Mouse (Mus musculus) thymus, postnatal 10 days (tissue): Measurements from ENCODE around the gene 1110002E22Rik.

Experiments
- DNase-seq, 2 experiments: peaks; one replicate each; pipeline ENCODE4 v3.0.0; 2021; ENCODE audit warnings: low spot score in 2 of 2

Gene 1110002E22Rik

DNA sequence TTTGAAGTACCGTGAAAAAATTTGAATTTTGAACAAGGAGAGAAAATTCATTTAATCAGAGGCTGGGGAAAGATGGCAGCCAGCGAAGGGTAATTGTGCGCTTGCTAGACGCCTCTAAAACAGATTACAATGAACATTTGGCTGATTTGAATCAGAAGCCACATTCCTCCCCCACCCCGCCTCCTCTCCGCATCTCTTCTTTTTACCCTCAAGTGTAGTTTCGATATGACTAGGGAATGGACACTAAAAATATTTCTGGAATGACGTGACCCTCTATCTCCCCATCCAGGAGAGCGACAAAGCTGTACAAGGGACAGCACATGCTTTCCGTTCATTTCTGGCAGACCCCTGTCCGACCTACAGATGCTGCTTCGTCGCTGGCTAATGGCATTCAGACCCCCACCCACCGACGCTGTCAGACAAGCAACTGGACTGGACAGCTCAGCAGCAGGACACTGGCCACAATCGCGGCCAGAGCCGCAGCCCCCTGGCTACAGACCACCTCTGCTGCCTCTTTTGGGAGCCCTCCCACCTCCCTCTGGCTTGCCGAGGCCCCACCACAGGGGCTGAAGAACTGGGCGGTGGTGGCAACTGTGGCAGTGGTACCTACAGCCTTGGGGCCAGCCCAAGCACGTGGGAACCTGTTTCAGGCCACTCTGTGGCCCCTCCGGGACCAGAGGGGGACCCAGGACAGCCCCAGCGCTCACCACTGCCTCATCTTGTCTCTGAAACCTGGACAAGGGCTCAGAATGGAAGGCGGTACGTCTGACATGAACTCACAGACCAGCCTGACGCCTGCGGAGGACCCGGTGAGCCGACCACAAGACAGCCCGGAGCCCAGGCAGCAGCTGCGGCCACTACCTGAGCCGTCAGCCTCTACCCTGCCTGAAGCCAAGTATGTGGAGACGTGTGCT, at the start of gene 1110002E22Rik:
TSS of gene 1110002E22Rik (plus strand) at position 321 of the 914 bp plus-strand sequence.
- no peak for DNase-seq

DNA sequence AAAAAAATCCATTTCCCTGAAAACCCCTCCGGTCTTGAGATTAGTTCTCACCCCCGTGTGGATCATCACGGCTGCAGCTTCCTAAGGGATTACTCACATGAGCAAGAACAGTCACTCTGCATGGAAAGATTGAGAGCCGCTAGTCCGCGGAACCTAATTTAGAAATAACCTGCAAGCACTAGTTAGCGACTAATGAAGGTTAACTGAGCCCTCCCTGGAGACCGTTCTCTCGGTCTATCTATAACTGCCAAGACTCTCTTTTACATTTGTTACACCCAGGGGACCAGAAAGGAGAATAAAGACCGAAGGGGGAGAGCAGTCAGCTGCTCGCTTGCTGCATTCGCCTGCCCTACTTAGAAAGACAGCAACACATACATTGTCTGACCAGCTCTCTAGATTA, 48.0 kb upstream of the 1110002E22Rik start:
- no peak for DNase-seq

DNA sequence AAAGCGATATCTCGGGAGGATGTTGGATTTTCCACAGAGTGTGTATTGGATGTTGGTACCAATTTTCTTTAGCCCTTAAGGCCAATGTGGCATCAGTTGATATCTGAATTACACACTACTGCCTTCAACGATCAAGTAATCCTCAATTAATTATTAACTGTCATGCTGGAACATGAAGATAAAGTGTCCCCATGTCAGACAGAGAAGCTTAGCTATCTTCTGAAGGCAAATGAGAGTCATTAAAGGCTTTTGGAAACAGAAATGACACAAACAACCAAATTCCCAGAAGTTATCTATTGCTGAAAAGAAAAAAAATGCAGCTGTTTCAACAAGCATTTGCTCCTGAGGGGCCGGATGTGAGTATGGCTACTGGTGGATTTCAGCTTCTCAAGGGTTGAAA, 42.8 kb upstream of the 1110002E22Rik start:
- DNase-seq, result no peak

DNA sequence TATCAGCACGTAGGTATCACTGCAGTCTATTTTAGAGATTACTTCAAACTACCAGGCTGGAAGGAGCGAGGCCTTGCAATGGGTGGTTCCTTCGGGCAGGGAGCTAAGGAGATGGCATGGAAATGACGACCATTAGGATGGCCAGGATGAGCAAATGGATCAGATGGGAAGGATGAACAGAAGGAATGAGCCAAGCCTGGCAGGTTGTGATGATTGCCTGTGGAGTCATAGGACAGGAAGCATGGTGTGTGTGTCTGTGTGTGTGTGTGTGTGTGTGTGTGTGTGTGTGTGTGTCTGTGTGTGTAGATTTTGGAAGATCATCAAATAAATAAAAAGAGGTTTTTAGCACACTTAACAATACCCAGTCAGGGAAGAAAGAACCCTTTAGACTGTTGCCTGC, 42.2 kb upstream of the 1110002E22Rik start:
- no peak for DNase-seq

DNA sequence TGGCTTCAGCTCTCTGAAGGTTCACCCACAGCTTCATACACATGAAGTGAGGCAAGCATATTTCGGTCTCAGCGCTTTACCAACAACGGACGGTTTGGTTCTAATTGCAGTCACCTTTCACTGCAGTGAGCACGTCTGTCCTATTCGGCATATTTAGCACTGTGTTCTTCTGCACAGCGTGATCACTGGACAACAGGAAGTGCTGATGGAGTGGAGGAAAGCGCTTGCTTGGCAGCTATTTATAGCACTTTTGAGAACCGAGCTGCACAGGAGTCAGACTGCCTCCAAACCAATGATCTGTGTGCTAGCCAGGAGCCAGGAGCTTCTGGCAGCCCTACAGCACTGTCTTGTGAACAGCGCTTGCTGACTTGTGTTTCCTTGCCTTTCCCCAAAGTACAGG, 38.6 kb upstream of the 1110002E22Rik start:
- no peak for DNase-seq

DNA sequence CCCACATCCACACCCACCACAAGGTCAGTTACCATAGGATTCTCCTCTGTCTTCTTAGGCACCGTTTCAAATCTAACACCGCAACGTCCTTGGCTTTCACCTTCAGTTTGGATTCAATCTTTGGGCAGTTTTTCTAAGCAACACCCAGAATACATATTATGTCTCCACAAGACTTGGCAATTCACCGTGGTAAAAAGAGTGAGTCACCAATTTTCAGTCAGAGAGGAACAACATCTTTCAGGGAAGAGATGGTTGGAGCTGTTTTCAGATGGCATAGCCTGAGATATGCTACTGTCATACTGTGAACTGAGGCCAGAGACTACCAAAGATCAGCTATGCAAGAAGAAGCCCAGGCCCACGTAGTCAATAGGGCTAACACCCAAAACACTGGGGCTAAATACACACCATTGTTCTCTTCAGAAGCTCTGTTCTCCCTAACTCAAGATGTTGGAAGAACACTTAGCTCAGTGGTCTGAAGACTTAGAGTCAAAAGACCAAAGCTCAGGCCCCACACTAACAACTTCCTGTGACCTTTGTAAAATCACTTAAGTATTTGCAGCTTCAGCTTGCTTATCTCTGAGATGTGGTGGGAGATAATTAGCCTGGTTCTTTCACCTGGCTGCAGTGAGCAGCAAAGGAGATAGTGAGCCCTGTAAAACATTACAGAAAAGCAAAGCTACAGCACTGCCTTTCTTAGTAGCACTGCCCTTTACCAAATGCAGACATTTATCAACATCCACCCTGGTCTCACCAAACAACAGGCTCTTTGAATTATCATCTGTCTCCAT, 37.1 kb upstream of the 1110002E22Rik start:
- no peak for DNase-seq

DNA sequence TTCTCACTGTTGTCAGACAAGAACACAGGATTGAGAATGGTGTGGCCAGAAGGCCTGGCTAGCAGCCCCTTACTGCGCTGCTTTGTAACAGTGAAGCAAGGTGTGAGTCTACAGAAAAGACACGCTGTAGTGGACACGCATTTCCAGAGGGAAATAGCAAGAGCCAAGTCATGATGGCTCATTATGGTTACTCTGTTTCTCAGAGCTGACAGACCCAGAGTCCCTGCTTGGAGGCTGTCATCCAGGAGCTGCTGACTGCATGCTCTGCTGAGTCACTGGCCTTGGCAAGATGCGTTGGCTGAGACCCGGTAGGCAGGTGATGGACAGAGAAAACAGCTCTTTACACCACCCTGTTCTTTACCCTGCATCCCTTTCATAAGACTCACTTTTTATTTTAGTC, 35.5 kb upstream of the 1110002E22Rik start:
- no peak for DNase-seq

DNA sequence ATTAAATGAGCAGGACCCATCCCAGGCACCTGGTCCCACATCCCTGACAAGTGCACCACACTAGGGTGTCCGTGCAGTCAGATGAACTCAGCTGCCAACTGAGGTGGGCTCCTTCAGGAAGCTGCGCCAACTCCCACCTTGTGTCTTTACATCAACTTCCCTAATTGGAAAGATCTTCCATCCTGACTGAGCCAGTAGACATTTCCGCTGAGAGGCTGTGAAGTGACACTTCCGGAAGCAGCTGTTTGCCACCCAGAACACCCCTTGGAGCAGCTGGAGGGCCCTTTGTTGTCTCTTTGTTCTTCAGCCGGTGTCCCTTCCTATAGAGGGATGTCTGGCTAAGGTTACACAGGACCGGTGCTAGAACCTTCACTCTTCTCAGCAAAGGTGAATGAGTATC, 34.3 kb upstream of the 1110002E22Rik start:
- DNase-seq, result no peak

DNA sequence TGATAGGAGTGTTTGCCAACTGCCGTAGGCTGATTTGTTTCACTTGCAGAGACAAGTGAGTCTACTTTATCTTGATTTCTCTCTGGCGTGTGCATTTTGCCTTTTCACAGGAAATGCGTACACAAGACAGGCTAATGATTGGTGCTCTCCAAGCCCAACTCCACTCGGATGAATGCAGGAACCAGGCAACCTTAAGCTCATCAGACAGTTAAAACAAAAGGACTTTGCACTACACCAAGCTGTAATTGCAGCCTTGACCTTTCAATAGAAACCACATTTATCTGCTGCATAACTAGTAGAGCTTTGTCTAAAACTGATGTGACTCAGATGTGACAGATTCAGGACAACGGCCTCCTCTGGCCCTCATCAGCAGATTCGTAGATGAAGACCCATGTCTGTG, 30.9 kb upstream of the 1110002E22Rik start:
- no peak for DNase-seq

DNA sequence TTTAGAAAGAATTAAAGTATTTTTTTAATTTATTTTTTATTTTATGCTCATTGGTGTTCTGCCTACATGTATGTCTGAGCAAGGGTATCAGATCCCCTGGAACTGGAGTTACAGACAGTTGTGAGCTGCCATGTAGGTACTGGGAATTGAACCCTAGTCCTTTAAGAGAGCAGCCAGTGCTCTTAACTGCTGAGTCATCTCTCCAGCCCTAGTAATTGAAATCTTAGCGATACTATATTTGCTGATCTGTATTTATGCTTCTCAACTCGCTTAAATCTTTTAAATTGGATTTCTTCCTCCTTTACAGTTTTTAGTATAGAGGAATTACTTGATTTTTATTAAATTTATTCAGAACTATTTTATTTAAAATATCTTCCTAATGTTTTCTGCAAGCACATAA, 23.9 kb upstream of the 1110002E22Rik start:
- DNase-seq, result no peak

DNA sequence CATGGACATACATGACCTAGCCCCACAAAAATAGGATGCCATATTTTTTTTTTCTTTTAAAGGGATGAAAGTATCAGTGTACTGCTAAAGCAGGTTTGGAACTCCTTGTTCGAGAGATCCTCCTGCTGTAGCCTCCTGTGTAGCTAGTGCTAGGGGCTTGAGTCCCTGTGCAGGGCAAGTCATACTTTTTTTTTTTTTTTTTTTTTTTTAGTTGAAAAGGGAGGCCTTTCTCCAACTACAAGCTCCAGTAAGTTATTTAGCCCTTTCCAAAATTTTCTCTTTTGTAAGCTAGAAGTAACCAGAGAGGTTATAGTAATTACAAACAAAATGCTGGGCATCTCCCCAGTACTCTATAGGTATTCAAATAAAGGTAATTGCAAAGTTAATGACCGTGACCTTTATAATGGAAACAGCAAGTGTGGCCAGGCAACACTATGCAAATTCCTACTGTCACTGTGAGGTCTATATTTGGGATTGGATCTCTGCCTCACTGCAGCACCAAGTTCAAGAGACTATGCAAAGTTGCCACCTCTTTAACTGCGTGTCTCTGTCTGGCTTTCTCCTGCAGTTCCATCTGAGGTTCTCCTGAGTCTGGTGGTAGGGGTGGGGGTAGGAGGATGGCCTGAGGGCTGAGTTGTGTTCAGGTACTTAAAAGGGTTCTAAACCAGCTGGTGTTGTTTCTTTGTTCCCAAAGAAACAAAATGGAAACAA, 23.1 kb upstream of the 1110002E22Rik start:
- DNase-seq, result no peak

DNA sequence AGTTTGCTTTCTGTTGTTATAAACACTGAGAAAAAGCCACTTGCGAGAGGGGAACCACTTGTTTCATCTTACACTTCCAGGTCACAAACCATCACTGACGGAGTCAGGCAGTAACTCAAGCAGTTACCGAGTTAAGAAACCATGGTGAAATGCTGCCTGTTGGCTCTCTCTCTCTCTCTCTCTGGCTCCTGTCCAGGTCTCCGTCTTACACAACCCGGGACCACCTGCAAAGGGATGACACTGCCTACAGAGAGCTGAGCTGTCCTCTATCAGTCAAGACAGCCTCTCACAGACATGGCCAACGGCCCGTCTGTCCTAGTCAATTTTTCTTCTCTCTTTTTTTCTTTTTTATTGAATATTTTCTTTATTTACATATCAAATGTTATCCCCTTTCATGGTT, 21.5 kb upstream of the 1110002E22Rik start:
- DNase-seq, result no peak

DNA sequence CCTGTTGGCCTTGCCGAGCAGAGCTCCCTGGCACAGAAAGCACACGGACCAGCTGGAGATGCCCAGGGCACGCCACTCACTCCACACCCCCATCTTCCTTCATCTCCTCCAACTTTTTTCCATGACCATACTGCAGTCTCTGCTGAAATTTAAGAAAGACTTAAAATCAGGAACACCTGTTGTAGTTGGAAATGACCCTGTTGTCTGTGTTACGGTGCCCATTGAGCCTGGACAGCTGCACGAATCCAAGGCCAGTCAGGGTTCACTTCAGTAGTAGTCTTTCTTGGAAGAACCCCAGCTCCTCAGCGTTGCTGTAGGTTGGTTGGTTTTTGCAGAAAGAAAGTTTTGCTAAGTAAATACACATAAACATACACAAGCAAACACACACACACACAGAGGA, 15.3 kb upstream of the 1110002E22Rik start:
- DNase-seq, result no peak

DNA sequence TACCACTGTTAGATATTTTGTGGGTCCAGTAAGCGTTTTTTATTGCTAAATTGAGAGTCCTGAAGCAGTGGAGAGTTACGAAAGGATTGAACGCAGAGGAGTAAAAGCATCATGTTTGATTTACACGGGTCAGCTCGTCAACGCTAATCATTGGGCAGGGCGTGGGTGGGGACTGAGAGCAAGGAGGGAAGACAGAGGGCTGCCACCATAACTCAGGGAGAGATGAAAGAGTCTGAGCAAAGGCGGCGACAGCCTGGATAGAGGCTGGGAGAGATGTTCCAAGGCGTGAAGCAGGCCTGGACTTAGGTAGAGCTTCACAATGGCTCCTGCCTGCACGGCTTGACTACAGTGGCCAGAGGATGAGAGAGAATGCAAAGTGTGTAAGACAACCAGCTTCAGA, 14.1 kb upstream of the 1110002E22Rik start:
- no peak for DNase-seq

DNA sequence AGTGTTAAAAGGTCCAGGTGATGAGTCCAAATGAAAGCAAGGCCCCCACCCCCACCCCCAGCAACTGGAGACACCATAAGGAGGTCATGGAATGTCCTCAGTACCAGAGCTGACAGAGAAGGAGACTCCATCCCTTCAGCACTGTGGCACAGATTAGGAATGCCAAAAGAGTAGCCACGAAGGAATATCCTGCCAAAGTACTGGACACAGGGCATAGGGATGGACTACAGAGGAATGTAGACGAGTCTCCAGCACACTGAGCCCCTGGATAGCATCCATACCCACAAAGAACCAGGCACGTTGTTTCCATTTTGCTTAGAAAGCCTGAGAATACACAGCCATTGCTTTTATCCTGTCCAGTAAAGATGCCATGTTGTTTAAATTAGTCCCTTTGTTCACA, 13.4 kb upstream of the 1110002E22Rik start:
- DNase-seq, result no peak

DNA sequence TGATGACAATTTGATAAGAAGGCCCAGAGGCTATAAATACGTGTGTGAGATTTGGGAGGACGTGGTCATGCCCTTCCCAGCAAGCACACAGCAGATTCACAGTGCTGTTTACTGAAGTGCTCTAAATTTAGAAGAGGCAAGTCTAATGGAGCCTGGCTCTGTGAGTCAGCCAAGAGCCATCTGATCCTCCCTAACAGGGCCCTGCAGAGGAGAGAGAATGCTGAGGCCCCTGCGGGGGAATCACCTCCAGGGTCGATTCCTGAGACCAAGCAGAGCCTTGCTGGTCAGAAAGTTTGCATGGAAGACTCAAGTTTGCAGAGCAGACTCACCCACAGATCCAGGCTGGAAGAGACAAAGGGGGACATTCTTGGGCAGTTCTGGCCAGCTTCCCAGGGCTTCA, 10.9 kb upstream of the 1110002E22Rik start:
- DNase-seq, result no peak

DNA sequence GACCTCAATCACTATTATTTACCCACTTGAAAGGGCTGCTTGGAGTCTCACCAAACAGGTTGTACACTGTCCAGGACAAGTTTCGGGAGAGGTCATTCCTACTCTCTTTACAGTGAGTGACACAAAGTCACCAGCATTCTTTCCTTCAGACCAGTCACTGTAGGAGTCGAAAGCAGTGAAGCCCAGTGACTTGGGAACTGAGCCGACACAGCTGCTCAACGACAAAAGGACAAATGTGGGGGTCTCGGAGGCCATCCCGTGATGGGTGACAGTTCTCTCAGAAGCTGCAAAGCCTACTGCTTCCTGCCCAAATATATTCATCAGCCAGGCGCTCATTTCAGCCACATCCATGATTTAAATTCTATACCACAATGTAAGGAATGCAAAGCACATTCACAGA, 7.9 kb upstream of the 1110002E22Rik start:
- DNase-seq, result no peak

DNA sequence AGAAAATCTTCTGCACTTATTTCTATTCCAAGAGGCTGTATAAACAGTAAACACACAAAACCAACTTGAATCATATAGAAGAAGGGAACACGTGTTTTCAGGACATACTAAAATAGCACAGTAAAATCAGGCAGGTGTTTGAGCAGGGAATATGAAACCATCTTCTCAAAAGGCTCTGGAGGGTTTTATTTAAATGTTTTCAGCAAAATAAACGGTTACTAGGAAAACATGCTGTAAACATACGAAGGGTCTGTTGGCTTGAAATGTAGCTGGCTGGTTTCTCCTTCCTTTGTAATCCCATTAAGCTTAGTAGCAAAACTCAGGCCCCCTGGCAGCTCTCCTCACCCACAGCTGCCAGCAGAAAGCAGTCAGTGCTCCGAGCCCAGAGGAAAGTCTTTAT, 6.6 kb upstream of the 1110002E22Rik start:
- no peak for DNase-seq

DNA sequence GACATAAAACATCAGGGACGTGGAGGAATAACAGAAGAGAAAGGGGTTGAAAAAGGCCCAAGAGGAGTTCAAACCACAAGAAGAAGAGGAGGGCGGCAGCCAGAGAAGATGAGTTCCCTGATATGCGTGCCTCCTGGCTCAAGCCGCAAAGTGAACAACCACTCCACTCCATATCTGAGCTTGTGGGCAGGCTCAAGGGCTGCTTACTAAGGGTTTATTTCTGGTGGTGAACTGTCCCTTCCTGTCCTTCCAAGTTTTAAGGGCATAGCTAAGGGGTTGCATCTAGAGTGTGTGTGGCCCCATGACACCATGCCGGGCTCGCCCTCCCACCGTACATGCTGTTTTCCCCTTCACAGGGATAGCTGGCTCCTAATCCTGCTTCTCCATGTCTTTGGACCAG, 4.4 kb upstream of the 1110002E22Rik start:
- no peak for DNase-seq

DNA sequence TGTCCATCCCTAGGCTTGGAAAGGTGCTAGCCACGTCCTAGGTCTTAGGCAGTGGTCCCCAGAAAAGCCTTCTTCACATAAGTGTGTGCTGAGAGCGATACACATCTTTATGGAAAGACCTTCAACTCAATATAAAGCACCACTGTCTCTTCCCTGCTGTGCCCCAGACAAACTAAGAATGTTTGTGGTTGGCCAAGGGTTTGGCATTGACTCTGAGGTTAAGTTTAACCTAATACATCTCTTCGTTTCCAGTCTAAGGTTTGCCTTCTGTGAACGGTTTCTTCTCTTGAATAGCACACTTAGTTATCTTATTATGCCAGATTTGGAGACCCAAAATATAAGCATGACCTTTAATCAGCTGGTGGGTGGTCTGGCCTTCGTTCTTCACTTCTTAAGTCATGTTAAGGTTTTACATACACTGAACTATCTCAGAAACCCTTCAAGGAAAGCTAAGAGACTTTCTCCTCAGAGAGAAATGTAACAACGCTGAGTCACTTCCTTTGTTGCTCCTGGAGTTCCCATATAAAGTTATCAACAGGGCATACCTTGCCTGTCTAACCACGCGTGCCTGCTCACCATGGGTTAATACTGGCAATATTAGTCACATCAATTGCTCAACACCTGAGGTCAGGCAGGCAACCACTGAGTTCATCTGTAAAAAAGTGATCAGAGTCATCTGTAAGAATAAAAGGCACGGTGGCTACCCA, 3.5 kb upstream of the 1110002E22Rik start:
- no peak for DNase-seq

DNA sequence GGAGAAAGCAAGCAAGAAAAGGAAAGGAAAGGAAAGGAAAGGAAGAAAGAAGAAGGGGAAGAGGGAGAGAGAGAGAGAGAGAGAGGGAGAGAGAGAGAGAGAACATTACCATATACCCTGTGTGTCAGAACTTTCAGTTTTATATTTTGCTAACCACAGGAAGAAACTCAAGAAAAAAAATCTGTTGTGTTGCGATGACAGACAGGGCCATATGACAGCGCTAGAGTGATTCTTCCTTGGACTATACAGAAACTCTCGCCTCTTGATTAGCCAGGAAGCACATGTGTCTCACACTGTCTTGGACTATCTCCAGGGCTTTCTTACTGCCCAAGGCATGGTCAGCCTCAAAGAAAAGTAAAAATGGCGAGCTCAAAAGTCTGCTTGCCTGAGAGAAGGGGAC, 2.2 kb upstream of the 1110002E22Rik start:
- DNase-seq, result no peak
